20 mouse cellular contexts compared by ENCODE assay signal in the genomic region with DNA sequence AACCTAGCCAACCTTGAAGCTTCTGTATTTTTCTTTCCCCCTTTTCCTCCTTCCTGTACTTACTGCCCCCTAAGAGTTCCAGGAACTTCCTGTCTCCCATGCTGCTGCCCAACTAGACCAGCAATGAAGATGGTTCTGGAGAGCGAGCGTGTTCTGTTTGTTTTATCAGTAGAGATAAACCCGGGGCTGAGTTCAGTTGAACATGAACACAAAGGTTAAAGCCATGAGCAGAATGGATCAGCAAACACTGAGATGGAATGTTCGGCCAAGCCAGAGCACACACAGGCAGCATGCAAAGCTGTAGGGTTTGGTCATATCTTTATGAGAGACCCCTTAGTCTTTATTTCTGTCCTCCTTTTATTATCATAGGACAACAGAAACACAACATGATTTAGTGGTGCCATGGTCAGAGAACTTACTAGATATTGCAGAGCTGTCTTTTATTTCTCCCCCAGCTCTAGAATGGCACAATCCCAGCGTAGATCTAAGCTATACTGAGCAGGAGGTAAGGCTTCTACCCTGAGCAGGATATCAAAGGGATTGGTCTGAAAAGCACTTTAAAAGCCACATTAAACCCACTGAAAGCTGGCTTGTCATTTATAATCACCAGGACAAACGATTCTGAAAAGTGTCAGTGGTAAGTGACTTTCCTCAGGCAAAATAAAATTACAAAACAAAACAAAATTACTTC.
DNase-seq lines count a peak whose midpoint lies in the region; ATAC-seq and TF ChIP-seq lines count a peak whose summit lies in the region.
"Had no signal": no experiment of that assay in that cellular context is flagged by ENCODE, and none has a peak within 500 bp of the region (broad histone marks: within the 10 kb centered on the region; RNA-seq: fewer than 3 reads in every experiment).

No protein-coding gene starts in this region.

- H3K9ac ChIP-seq in heart, embryonic 12.5 days = no peak overlapping the region
- H3K9ac ChIP-seq in kidney, postnatal 0 days (ENCODE audit: low read depth, low read length) = no peak overlapping the region
- no peak overlapping the region for H3K9ac ChIP-seq in stomach, embryonic 15.5 days
- H3K9ac ChIP-seq in stomach, postnatal 0 days (ENCODE audit: low read length) = no peak overlapping the region
- H3K9ac ChIP-seq: heart, embryonic 13.5 days; hindbrain, embryonic 15.5 days; liver, embryonic 13.5 days had no signal

- DNase-seq in heart, postnatal 10 days = no peak
- DNase-seq in kidney, postnatal 0 days (ENCODE audit: low spot score) = no peak
- DNase-seq in kidney, postnatal 25 days = no peak
- DNase-seq in stomach, postnatal 0 days (ENCODE audit: low spot score) = no peak
- DNase-seq in cerebellum, postnatal 14 days = no peak
- no peak for DNase-seq in left cerebral cortex, postnatal 36 days (ENCODE audit: low spot score in 2 of 2)
- DNase-seq: adrenal gland, postnatal 36 days; cerebellum, adult 11-12 months; cerebellum, postnatal 25 days; heart, postnatal 4 days; liver, embryonic 13.5 days; lung, postnatal 10 days; right cerebral cortex, postnatal 25 days had no signal

- TF ChIP-seq CTCF in kidney, postnatal 0 days (IDR thresholded peaks at IDR 0.05; ENCODE audit: low read depth) = no peak
- no peak for TF ChIP-seq CTCF in stomach, postnatal 0 days (IDR thresholded peaks at IDR 0.05; ENCODE audit: low read depth)

- WGBS in heart, embryonic 12.5 days = 29% methylated on average over 6 of the region's 6 CpGs
- 29% methylated on average over 6 of the region's 6 CpGs for WGBS in kidney, postnatal 0 days
- 36% methylated on average over 6 of the region's 6 CpGs for WGBS in stomach, embryonic 15.5 days
- WGBS in stomach, postnatal 0 days = 37% methylated on average over 6 of the region's 6 CpGs

- no peaks in the 10 kb centered on the region for H3K27me3 ChIP-seq in heart, embryonic 12.5 days (replicated peaks)
- no peaks in the 10 kb centered on the region for H3K27me3 ChIP-seq in kidney, postnatal 0 days (ENCODE audit: insufficient read depth, low read length)
- H3K27me3 ChIP-seq in stomach, embryonic 15.5 days (replicated peaks) = no peaks in the 10 kb centered on the region
- H3K27me3 ChIP-seq in stomach, postnatal 0 days (ENCODE audit: control insufficient read depth, insufficient read depth, low read length) = no peaks in the 10 kb centered on the region
- H3K27me3 ChIP-seq: heart, embryonic 13.5 days; hindbrain, embryonic 15.5 days; liver, embryonic 13.5 days had no signal

- H3K4me3 ChIP-seq in heart, embryonic 12.5 days = no peak overlapping the region
- H3K4me3 ChIP-seq in kidney, postnatal 0 days (replicated peaks; ENCODE audit: low read depth, low read length) = no peak overlapping the region
- no peak overlapping the region for H3K4me3 ChIP-seq in stomach, embryonic 15.5 days (replicated peaks)
- H3K4me3 ChIP-seq in stomach, postnatal 0 days (ENCODE audit: low read depth, low read length) = no peak overlapping the region
- H3K4me3 ChIP-seq: heart, embryonic 13.5 days; hindbrain, embryonic 15.5 days; liver, embryonic 13.5 days had no signal

- no peaks in the 10 kb centered on the region for H3K9me3 ChIP-seq in heart, embryonic 12.5 days (replicated peaks)
- H3K9me3 ChIP-seq in kidney, postnatal 0 days (replicated peaks; ENCODE audit: low read length) = no peaks in the 10 kb centered on the region
- H3K9me3 ChIP-seq in stomach, embryonic 15.5 days = no peaks in the 10 kb centered on the region
- no peaks in the 10 kb centered on the region for H3K9me3 ChIP-seq in stomach, postnatal 0 days (ENCODE audit: control insufficient read depth, low read length)
- H3K9me3 ChIP-seq: G1E; heart, embryonic 13.5 days; hindbrain, embryonic 15.5 days; liver, embryonic 13.5 days had no signal

- peaks cover 27% of the 10 kb centered on the region for H3K4me1 ChIP-seq in heart, embryonic 12.5 days (replicated peaks)
- H3K4me1 ChIP-seq in kidney, postnatal 0 days (replicated peaks; ENCODE audit: insufficient read depth, low read length) = no peaks in the 10 kb centered on the region; the same call in 1 of the 2 replicates
- H3K4me1 ChIP-seq in stomach, embryonic 15.5 days = no peaks in the 10 kb centered on the region
- no peaks in the 10 kb centered on the region for H3K4me1 ChIP-seq in stomach, postnatal 0 days (replicated peaks; ENCODE audit: control insufficient read depth, insufficient read depth)

- peak overlapping the region; percentile 28; the same call in 1 of the 2 replicates for H3K4me2 ChIP-seq in heart, embryonic 12.5 days
- H3K4me2 ChIP-seq in kidney, postnatal 0 days (ENCODE audit: low read length) = no peak overlapping the region
- no peak overlapping the region for H3K4me2 ChIP-seq in stomach, embryonic 15.5 days
- no peak overlapping the region for H3K4me2 ChIP-seq in stomach, postnatal 0 days (replicated peaks; ENCODE audit: low read depth)
- H3K4me2 ChIP-seq: heart, embryonic 13.5 days; hindbrain, embryonic 15.5 days; liver, embryonic 13.5 days had no signal

- H3K36me3 ChIP-seq in heart, embryonic 12.5 days = no peaks in the 10 kb centered on the region
- no peaks in the 10 kb centered on the region for H3K36me3 ChIP-seq in kidney, postnatal 0 days (ENCODE audit: insufficient read depth, low read length)
- H3K36me3 ChIP-seq in stomach, embryonic 15.5 days = no peaks in the 10 kb centered on the region
- H3K36me3 ChIP-seq in stomach, postnatal 0 days (ENCODE audit: control insufficient read depth, insufficient read depth, low read length) = no peaks in the 10 kb centered on the region
- H3K36me3 ChIP-seq: G1E; heart, embryonic 13.5 days; hindbrain, embryonic 15.5 days; liver, embryonic 13.5 days had no signal

- intact Hi-C loops in heart, postnatal 10 days (cut with DNase I) = no loop called here
- intact Hi-C loops in left cerebral cortex, postnatal 36 days (cut with DNase I) = no loop called here

- ATAC-seq in heart, embryonic 12.5 days (ENCODE audit: insufficient number of reproducible peaks, low FRiP score) = no peak
- ATAC-seq in kidney, postnatal 0 days (replicated peaks; ENCODE audit: low FRiP score, low read depth) = no peak
- ATAC-seq in stomach, embryonic 15.5 days (ENCODE audit: insufficient read depth, low FRiP score, low read depth) = no peak
- ATAC-seq in stomach, postnatal 0 days (ENCODE audit: low FRiP score, low TSS enrichment) = no peak
- ATAC-seq: activated CD4-positive, CD25-positive, alpha-beta regulatory T cell, adult 4 months; forebrain, embryonic 16.5 days had no signal

- H3K27ac ChIP-seq in heart, embryonic 12.5 days (ENCODE audit: poor library complexity, severe bottlenecking) = peak overlapping the region; percentile 1; the same call in 1 of the 2 replicates
- peak overlapping the region; percentile 54; the same call in 1 of the 2 replicates for H3K27ac ChIP-seq in kidney, postnatal 0 days
- 0 out of 2 replicates have a peak overlapping the region, but pooled peaks have one; percentile 4 for H3K27ac ChIP-seq in stomach, embryonic 15.5 days
- H3K27ac ChIP-seq in stomach, postnatal 0 days (replicated peaks) = no peak overlapping the region
- H3K27ac ChIP-seq: heart, embryonic 13.5 days; hindbrain, embryonic 15.5 days; liver, embryonic 13.5 days had no signal

- TF ChIP-seq EP300 in stomach, postnatal 0 days (optimal IDR thresholded peaks at IDR 0.05) = no peak
